Mouse (Mus musculus) heart, embryonic 10.5 days (tissue): ENCODE measurements around the gene Ap4b1. TPM values are rescaled to one million over a fixed set of nuclear protein-coding genes. Genes with fewer than 3 reads are reported as not detected.

Experiments used
- DNase-seq: peaks from one replicate; pipeline ENCODE4 v3.0.0-alpha.2; 2017; ENCODE audit warnings: low spot score
- H3K27ac ChIP-seq: fragments of 300-500 bp; sonication (generic); 2 replicates; pipeline ENCODE4 v1.5.1; 2016; ENCODE audit warnings: mild to moderate bottlenecking
- H3K27me3 ChIP-seq: fragments of 300-500 bp; sonication (generic); 2 replicates; pipeline ENCODE4 v1.6.1; 2016; ENCODE audit warnings: mild to moderate bottlenecking; ENCODE audit not compliant: poor library complexity, insufficient read depth, severe bottlenecking
- H3K36me3 ChIP-seq: fragments of 300-500 bp; sonication (generic); 2 replicates; pipeline ENCODE4 v1.6.1; 2016; ENCODE audit warnings: mild to moderate bottlenecking, moderate library complexity
- H3K4me1 ChIP-seq: fragments of 300-500 bp; sonication (generic); 2 replicates; pipeline ENCODE4 v1.6.1; 2016; ENCODE audit warnings: mild to moderate bottlenecking
- H3K4me3 ChIP-seq: fragments of 300-500 bp; sonication (generic); 2 replicates; pipeline ENCODE4 v1.5.1; 2016; ENCODE audit warnings: mild to moderate bottlenecking, moderate library complexity
- H3K9me3 ChIP-seq: fragments of 300-500 bp; sonication (generic); 2 replicates; pipeline ENCODE4 v1.6.1; 2016; ENCODE audit warnings: mild to moderate bottlenecking, moderate library complexity
- whole genome bisulfite sequencing: fragments of 180-500 bp; shearing (Covaris S2); methylation state at CpG from one replicate; pipeline ENCODE4 v1.1.7; 2016; 5-methylcytosine and 5-hydroxymethylcytosine counted together
- polyA plus RNA-seq: library from polyadenylated mRNA; unstranded; fragments of >200 nt; fragmentation: Nextera tagmentation; extraction: Ambion mirVana; gene quantifications from 2 replicates; pipeline ENCODE4 v1.2.1, GENCODE M21; 2016

The Ap4b1 gene
- polyA plus RNA-seq, 1 experiment from 2014 or later, result 20.8 TPM

GRCm38 (mm10) chr3:103850644-103851363 is 41.5 kb downstream of the Ap4b1 start:
- Histone ChIP-seq H3K9me3 (no peaks in the 10 kb centered on the region), H3K36me3 (no peaks in the 10 kb centered on the region), H3K27me3 (no peaks in the 10 kb centered on the region), H3K27ac (no peak overlapping the region), H3K4me3 (no peak overlapping the region), H3K4me1 (no peaks in the 10 kb centered on the region)
- 68% methylated on average over 9 of the region's 9 CpGs for WGBS
- DNase-seq, result no peak

DNA sequence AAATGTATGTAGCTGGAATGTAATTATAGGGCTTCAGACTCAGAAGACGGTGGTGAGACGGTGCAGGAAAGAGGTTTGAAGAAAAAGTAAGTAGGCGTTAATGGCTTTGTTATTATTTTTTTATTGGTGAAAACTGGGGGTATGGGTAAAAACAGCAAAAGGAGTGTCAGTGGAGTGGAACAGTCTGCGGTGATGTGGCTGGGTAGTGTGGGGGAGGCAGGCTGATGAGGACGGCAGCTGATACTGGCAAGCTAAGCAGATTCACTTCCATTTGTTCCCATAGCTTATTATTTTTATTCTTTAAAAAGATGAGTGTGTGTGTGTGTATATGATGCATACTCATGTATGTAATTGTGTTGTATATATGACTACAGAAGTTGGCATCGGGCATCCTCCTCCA is 42.2 kb downstream of the Ap4b1 start:
- Histone ChIP-seq H3K4me1 (no peaks in the 10 kb centered on the region), H3K9me3 (no peaks in the 10 kb centered on the region), H3K4me3 (no peak overlapping the region), H3K27ac (no peak overlapping the region), H3K36me3 (no peaks in the 10 kb centered on the region), H3K27me3 (no peaks in the 10 kb centered on the region)
- no peak for DNase-seq
- WGBS, result 86% methylated on average over 6 of the region's 6 CpGs

- no peak for DNase-seq
- Histone ChIP-seq H3K4me3 (no peak overlapping the region), H3K9me3 (no peaks in the 10 kb centered on the region), H3K36me3 (no peaks in the 10 kb centered on the region), H3K27ac (no peak overlapping the region), H3K4me1 (no peaks in the 10 kb centered on the region), H3K27me3 (no peaks in the 10 kb centered on the region)
- 80% methylated on average over 8 of the region's 8 CpGs for WGBS
These were observed 42.6 kb downstream of the Ap4b1 start for GRCm38 (mm10) chr3:103851882-103852281.

- H3K4me1 ChIP-seq, result no peaks in the 10 kb centered on the region
- no peaks in the 10 kb centered on the region for H3K27me3 ChIP-seq
- 72% methylated on average over 3 of the region's 3 CpGs for WGBS
- H3K36me3 ChIP-seq, result no peaks in the 10 kb centered on the region
- no peaks in the 10 kb centered on the region for H3K9me3 ChIP-seq
- H3K4me3 ChIP-seq, result no peak overlapping the region
- DNase-seq, result no peak
- H3K27ac ChIP-seq, result no peak overlapping the region
These were observed 43.4 kb downstream of the Ap4b1 start for GRCm38 (mm10) chr3:103852565-103853299.

GRCm38 (mm10) chr3:103853804-103854203 is 44.5 kb downstream of the Ap4b1 start:
- no peak overlapping the region for H3K4me3 ChIP-seq
- DNase-seq, result no peak
- WGBS, result 58% methylated on average over 8 of the region's 8 CpGs
- no peak overlapping the region for H3K27ac ChIP-seq
- H3K4me1 ChIP-seq, result no peaks in the 10 kb centered on the region
- no peaks in the 10 kb centered on the region for H3K36me3 ChIP-seq
- H3K9me3 ChIP-seq, result no peaks in the 10 kb centered on the region
- H3K27me3 ChIP-seq, result no peaks in the 10 kb centered on the region

GRCm38 (mm10) chr3:103857036-103857805 is 47.9 kb downstream of the Ap4b1 start:
- Histone ChIP-seq H3K4me1 (no peaks in the 10 kb centered on the region), H3K27ac (no peak overlapping the region), H3K27me3 (no peaks in the 10 kb centered on the region), H3K36me3 (no peaks in the 10 kb centered on the region), H3K4me3 (no peak overlapping the region), H3K9me3 (no peaks in the 10 kb centered on the region)
- DNase-seq, result no peak
- WGBS, result 84% methylated on average over 7 of the region's 7 CpGs

- WGBS, result 85% methylated on average over 6 of the region's 6 CpGs
- Histone ChIP-seq H3K36me3 (no peaks in the 10 kb centered on the region), H3K27ac (no peak overlapping the region), H3K9me3 (no peaks in the 10 kb centered on the region), H3K4me3 (no peak overlapping the region), H3K27me3 (no peaks in the 10 kb centered on the region), H3K4me1 (no peaks in the 10 kb centered on the region)
- DNase-seq, result no peak
These were observed 48.8 kb downstream of the Ap4b1 start for GRCm38 (mm10) chr3:103857977-103858563.

- Histone ChIP-seq H3K27me3 (no peaks in the 10 kb centered on the region), H3K4me3 (no peak within 1 kb of the TSS), H3K4me1 (no peaks in the 10 kb centered on the region), H3K9me3 (no peaks in the 10 kb centered on the region), H3K27ac (no peak within 1 kb of the TSS), H3K36me3 (no peaks in the 10 kb centered on the region)
- DNase-seq, result no peak
- 69% methylated on average over 12 of the region's 12 CpGs for WGBS
These were observed 49.8 kb downstream of the Ap4b1 start, which contains the start of gene Ptpn22 for GRCm38 (mm10) chr3:103858881-103859801. Ptpn22 (plus strand) TSS chr3:103859795.

- 77% methylated on average over 6 of the region's 6 CpGs for WGBS
- Histone ChIP-seq H3K36me3 (no peaks in the 10 kb centered on the region), H3K4me3 (no peak overlapping the region), H3K4me1 (no peaks in the 10 kb centered on the region), H3K27ac (no peak overlapping the region), H3K9me3 (no peaks in the 10 kb centered on the region), H3K27me3 (no peaks in the 10 kb centered on the region)
- no peak for DNase-seq
These were observed 50.6 kb downstream of the Ap4b1 start for GRCm38 (mm10) chr3:103859851-103860391.

DNA sequence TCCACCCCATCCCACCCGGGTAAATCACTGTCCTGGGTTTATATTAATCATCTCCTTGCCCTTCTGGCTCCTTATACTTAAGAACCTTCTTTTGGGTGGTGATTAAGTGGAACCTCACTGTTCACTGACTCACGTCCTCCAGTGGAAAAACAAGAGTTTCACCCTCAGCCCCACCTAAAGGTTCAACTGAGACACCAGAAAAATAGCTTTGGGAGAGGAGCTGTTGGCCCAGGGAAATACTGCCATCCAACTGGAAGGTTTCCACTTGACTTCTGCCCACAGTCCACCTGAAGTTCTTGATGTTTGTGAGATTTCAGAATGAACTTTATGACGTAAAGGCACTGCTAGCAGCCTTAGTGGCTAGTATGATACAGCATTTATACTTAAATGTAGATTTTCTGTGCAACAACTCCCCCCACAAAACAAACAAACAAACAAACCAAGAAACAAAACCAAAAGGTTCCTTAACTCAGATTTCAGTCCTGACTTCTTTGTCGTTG is 53.5 kb downstream of the Ap4b1 start:
- Histone ChIP-seq H3K36me3 (no peaks in the 10 kb centered on the region), H3K27me3 (no peaks in the 10 kb centered on the region), H3K4me1 (no peaks in the 10 kb centered on the region), H3K4me3 (no peak overlapping the region), H3K9me3 (no peaks in the 10 kb centered on the region), H3K27ac (no peak overlapping the region)
- DNase-seq, result no peak
- 80% methylated on average over 4 of the region's 4 CpGs for whole genome bisulfite sequencing

DNA sequence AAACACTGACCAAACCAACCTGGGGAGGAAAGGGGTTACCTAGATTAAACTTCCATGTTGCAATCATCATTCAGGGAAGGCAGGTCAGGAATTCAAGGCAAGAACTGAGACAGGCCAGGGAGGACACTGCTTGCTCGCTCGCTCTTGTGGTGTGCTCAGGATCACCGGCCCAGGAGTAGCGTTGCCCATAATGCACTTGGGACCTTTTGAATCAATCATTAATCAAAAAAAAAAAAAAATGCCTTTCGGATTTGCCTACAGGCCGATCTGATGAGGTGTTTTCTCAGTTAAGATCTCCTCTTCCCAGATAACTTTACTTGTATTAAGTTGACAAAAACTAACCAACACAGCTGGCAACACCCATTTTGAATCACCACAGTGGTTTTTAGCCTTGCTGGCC is 54.9 kb downstream of the Ap4b1 start:
- 86% methylated on average over 6 of the region's 6 CpGs for WGBS
- H3K27me3 ChIP-seq, result no peaks in the 10 kb centered on the region
- H3K9me3 ChIP-seq, result no peaks in the 10 kb centered on the region
- H3K27ac ChIP-seq, result no peak overlapping the region
- H3K36me3 ChIP-seq, result no peaks in the 10 kb centered on the region
- H3K4me3 ChIP-seq, result no peak overlapping the region
- DNase-seq, result no peak
- no peaks in the 10 kb centered on the region for H3K4me1 ChIP-seq
